Mouse (Mus musculus): ENCODE results near the gene Kif21a. TPM values are rescaled to one million over a fixed set of nuclear protein-coding genes. Genes with fewer than 3 reads are reported as not detected.

Kif21a gene
- polyA plus RNA-seq, 1 experiment from 2014 or later, result 5.7 TPM

DNA sequence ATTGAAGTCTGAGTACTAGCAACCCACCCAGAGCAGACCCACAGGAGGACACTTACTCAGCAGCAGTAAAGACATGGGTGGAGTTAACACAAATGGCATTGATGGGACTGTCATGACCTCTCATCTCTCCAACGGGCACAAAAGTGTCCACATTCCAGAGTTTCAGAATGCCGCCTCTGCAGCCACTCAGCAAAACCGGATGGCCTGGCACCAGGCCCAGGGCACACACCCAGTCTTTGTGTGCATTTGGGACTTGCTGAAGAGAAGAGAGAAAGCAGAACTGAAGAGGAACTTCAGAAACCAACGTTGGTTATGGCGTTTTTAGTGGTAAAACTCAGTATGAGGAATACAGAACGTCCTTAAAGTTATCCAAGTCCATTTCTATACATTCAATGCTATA is 114.2 kb downstream of the Kif21a start:
- no peak overlapping the region for H3K9ac ChIP-seq
- ATAC-seq (ENCODE audit: insufficient number of reproducible peaks, low FRiP score), result 0 out of 2 replicates have a peak, but pooled peaks have one; percentile 36
- no peaks in the 10 kb centered on the region for H3K27me3 ChIP-seq (replicated peaks)
- H3K36me3 ChIP-seq, result peaks cover 4% of the 10 kb centered on the region; the same call in 1 of the 2 replicates
- no peak overlapping the region for H3K4me3 ChIP-seq
- H3K4me2 ChIP-seq, result no peak overlapping the region; the same call in 1 of the 2 replicates
- no peaks in the 10 kb centered on the region for H3K9me3 ChIP-seq (replicated peaks)
- peak overlapping the region; percentile 38; the same call in 1 of the 2 replicates for H3K27ac ChIP-seq (ENCODE audit: poor library complexity, severe bottlenecking)
- WGBS, result 43% methylated on average over 6 of the region's 6 CpGs
- H3K4me1 ChIP-seq (replicated peaks), result peaks cover 20% of the 10 kb centered on the region

DNA sequence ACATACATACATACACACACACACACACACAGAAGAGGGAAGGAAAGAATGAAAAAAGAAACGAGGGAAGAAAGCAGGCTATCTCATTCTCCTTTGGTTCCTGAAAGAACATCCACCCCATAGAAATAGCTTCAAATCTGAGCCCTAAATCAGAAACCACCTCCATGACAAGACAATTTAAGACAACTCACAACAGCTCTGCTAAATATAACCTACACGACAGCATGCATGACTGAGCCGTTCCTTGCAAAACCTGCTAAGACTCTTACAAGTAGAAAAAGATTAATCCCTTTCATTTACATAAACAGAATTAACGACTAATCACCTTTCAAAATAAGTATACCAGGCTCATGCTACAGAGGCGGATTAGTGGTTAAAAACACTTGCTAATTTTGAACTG is 118.3 kb downstream of the Kif21a start:
- Histone ChIP-seq H3K4me2 (no peak overlapping the region), H3K27ac (ENCODE audit: poor library complexity, severe bottlenecking) (no peak overlapping the region), H3K27me3 (replicated peaks) (no peaks in the 10 kb centered on the region), H3K9ac (no peak overlapping the region), H3K9me3 (replicated peaks) (no peaks in the 10 kb centered on the region), H3K36me3 (no peaks in the 10 kb centered on the region), H3K4me3 (no peak overlapping the region), H3K4me1 (replicated peaks) (peaks cover 6% of the 10 kb centered on the region)
- no peak for ATAC-seq (ENCODE audit: insufficient number of reproducible peaks, low FRiP score)
- 64% methylated on average over 5 of the region's 5 CpGs for WGBS

DNA sequence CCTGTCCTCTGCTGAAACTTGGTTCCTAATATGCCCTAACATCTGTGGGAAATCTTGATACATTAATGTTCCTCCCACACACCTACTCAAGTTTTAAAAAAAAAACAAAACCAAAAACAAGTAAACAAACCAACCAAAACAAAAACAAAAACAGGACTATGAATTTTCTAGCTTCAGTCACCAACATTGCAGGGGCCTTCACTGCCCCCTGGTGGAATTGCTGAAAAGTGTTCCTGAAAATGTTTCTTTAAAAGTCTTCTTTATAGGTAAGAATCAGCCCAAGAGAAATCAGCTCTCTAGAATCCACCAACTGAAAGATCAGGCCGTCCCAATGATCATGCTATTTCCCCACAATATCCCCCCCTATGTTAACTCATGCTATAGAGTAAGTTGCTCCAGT is 120.7 kb downstream of the Kif21a start:
- WGBS, result 19% methylated on average over 1 of the region's 1 CpGs
- no peak overlapping the region for H3K9ac ChIP-seq
- H3K4me2 ChIP-seq, result no peak overlapping the region
- H3K27me3 ChIP-seq (replicated peaks), result no peaks in the 10 kb centered on the region
- H3K4me3 ChIP-seq, result no peak overlapping the region
- H3K27ac ChIP-seq (ENCODE audit: poor library complexity, severe bottlenecking), result no peak overlapping the region
- ATAC-seq (ENCODE audit: insufficient number of reproducible peaks, low FRiP score), result no peak
- H3K4me1 ChIP-seq (replicated peaks), result no peaks in the 10 kb centered on the region
- H3K9me3 ChIP-seq (replicated peaks), result peaks cover 9% of the 10 kb centered on the region; the same call in 1 of the 2 replicates
- H3K36me3 ChIP-seq, result no peaks in the 10 kb centered on the region

DNA sequence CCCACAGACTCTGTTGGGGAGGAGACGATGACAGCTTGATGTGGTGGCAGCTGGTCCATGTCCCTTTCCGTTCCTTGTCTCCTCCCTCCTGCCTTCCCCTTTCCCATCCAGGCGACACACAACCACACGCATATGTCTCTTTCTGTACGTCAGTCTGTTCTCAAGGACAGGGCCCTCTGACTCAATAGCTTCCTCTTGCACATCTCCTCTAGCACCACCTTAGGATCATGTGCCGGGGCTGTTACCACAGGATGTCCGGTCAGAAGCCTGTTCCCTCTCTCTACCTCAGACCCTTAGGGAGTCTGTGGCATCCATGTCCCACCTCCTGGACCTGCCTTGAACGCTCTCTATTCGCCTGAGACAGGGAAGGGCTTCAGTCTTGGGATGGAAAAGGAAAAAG is 153.3 kb downstream of the Kif21a start:
- Histone ChIP-seq H3K4me3 (no peak overlapping the region), H3K27ac (ENCODE audit: poor library complexity, severe bottlenecking) (no peak overlapping the region), H3K9me3 (replicated peaks) (no peaks in the 10 kb centered on the region), H3K9ac (no peak overlapping the region), H3K36me3 (no peaks in the 10 kb centered on the region), H3K4me2 (no peak overlapping the region), H3K4me1 (replicated peaks) (no peaks in the 10 kb centered on the region), H3K27me3 (replicated peaks) (no peaks in the 10 kb centered on the region)
- WGBS, result 68% methylated on average over 9 of the region's 9 CpGs
- ATAC-seq (ENCODE audit: insufficient number of reproducible peaks, low FRiP score), result no peak

DNA sequence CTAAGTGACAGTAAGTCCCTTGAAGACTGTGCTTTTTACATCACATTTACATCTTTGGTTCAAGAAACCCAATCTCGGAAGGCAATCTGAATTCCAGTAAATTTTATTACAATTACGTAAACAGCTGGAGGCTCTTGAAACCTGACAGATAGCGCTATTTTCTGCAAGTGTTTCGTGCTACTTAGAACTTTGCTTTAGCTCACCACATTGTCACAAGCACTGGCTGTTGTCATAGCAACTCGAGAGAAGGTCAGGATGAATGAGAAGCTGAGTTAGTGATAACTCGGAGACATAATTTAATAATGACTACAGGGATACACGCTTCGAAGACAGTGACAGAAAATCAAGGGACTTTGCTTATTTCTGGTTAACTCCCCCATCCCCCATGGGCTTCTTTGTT is 162.3 kb downstream of the Kif21a start:
- Histone ChIP-seq H3K9ac (no peak overlapping the region), H3K4me3 (no peak overlapping the region), H3K4me1 (replicated peaks) (no peaks in the 10 kb centered on the region), H3K27me3 (replicated peaks) (no peaks in the 10 kb centered on the region), H3K9me3 (replicated peaks) (no peaks in the 10 kb centered on the region), H3K4me2 (no peak overlapping the region), H3K36me3 (no peaks in the 10 kb centered on the region), H3K27ac (ENCODE audit: poor library complexity, severe bottlenecking) (no peak overlapping the region)
- no peak for ATAC-seq (ENCODE audit: insufficient number of reproducible peaks, low FRiP score)
- WGBS, result 79% methylated on average over 8 of the region's 8 CpGs

Other genes starting within 250 kb of the Kif21a start
- 0.92 and 1.1 TPM in 2 replicates for gene Abcd2, start 141.9 kb upstream of the Kif21a start, polyA plus RNA-seq (2016; fragmentation: Nextera tagmentation; extraction: Ambion mirVana)
- gene CN725425, start 149.5 kb upstream of the Kif21a start, polyA plus RNA-seq (2016; fragmentation: Nextera tagmentation; extraction: Ambion mirVana), result not detected in 2 replicates